Mouse (Mus musculus) heart, adult 2 months (tissue): ENCODE measurements around the gene 5730455P16Rik. TPM values are rescaled to one million over a fixed set of nuclear protein-coding genes. Genes with fewer than 3 reads are reported as not detected.
"Not testable (repeated sequence)": the region's sequence is repeated elsewhere in the genome, so short reads cannot be mapped to it uniquely, and the experiment has no call there.

Source experiments
- DNase-seq, 2 experiments: peaks; one replicate each; pipeline ENCODE4 v3.0.0; 2021
- H3K27ac ChIP-seq: fragments of 200-600 bp; 2 replicates; pipeline ENCODE4 v1.8.1; 2022
- H3K27me3 ChIP-seq: fragments of 200-500 bp; 2 replicates; pipeline ENCODE4 v1.6.1; 2012; ENCODE audit warnings: mild to moderate bottlenecking, low read length, inconsistent platforms, mixed read lengths; ENCODE audit not compliant: control insufficient read depth, insufficient read depth
- H3K36me3 ChIP-seq: fragments of 200-500 bp; 2 replicates; pipeline ENCODE4 v1.6.1; 2012; ENCODE audit warnings: low read length, inconsistent platforms; ENCODE audit not compliant: control insufficient read depth, insufficient read depth
- H3K4me1 ChIP-seq: fragments of 200-500 bp; 2 replicates; pipeline ENCODE4 v1.6.1; 2011; ENCODE audit warnings: low read length; ENCODE audit not compliant: control insufficient read depth, insufficient read depth
- H3K4me3 ChIP-seq: fragments of 200-600 bp; 2 replicates; pipeline ENCODE4 v1.8.1; 2022
- H3K79me2 ChIP-seq: fragments of 200-500 bp; replicated peaks from 2 replicates; pipeline ENCODE4 v1.6.1; 2012; ENCODE audit warnings: mild to moderate bottlenecking, inconsistent platforms, low read length, moderate library complexity, mixed read lengths; ENCODE audit not compliant: control insufficient read depth, insufficient read depth
- H3K9ac ChIP-seq: fragments of 200-500 bp; 2 replicates; pipeline ENCODE4 v1.6.1; 2012; ENCODE audit warnings: low read depth, mild to moderate bottlenecking, control low read depth, inconsistent platforms, low read length, mixed read lengths
- CTCF ChIP-seq: fragments of 200-600 bp; IDR thresholded peaks from 2 replicates; pipeline ENCODE4 v1.8.1; 2022; ENCODE audit warnings: antibody characterized with exemption, mild to moderate bottlenecking, moderate library complexity
- EP300 ChIP-seq: fragments of 200-500 bp; IDR thresholded peaks from 2 replicates; pipeline ENCODE4 v1.6.1; 2011; ENCODE audit warnings: low read depth, low read length, control low read depth; ENCODE audit not compliant: insufficient read depth
- POLR2A ChIP-seq: fragments of 200-500 bp; IDR thresholded peaks from 2 replicates; pipeline ENCODE4 v1.6.1; 2011; ENCODE audit warnings: mild to moderate bottlenecking, low read depth, low read length, control low read depth; ENCODE audit not compliant: insufficient read depth
- WGBS: fragments of 180-500 bp; shearing (Covaris S2); methylation state at CpG from one replicate; pipeline ENCODE4 v1.1.7; 2018; 5-methylcytosine and 5-hydroxymethylcytosine counted together
- intact Hi-C: fragments of 180-260 bp; cut with DNase I; formaldehyde crosslinking; loops from one replicate; pipeline ENCODE4 v1.15.1; 2025
- polyA plus RNA-seq: library from polyadenylated mRNA; depleted of rRNA; stranded (reverse); fragments of >200 nt; gene quantifications from 2 replicates; pipeline ENCODE4 v1.2.3, GENCODE M21; 2012
- total RNA-seq, 2 experiments: library from RNA; stranded (reverse); gene quantifications; 2 replicates each; pipeline ENCODE4 v1.2.3; 2021

Gene 5730455P16Rik
- total and polyA plus RNA-seq, 3 experiments, result 4.6 to 22.8 (median 19.2) TPM

GRCm38 (mm10) chr11:80420202-80420984 is 42.6 kb upstream of the 5730455P16Rik start:
- Histone ChIP-seq H3K4me1 (no peaks in the 10 kb centered on the region), H3K27me3 (no peaks in the 10 kb centered on the region), H3K4me3 (no peak overlapping the region), H3K36me3 (no peaks in the 10 kb centered on the region), H3K27ac (no peak overlapping the region), H3K79me2 (no peaks in the 10 kb centered on the region), H3K9ac (no peak overlapping the region)
- TF ChIP-seq POLR2A, result no peak
- intact Hi-C loops, result no loop called here
- 52% methylated on average over 2 of the region's 2 CpGs for WGBS
- DNase-seq, result no peak

- no peak overlapping the region for H3K9ac ChIP-seq
Observed at GRCm38 (mm10) chr11:80419743-80420142, 41.9 kb upstream of the 5730455P16Rik start.

GRCm38 (mm10) chr11:80417085-80417484 is 39.3 kb upstream of the 5730455P16Rik start:
- H3K4me1 ChIP-seq, result no peaks in the 10 kb centered on the region
- no peaks in the 10 kb centered on the region for H3K36me3 ChIP-seq
- H3K4me3 ChIP-seq, result no peak overlapping the region
- no peak overlapping the region for H3K27ac ChIP-seq
- no peak for TF ChIP-seq POLR2A
- TF ChIP-seq CTCF, result no peak
- no peak for TF ChIP-seq EP300
- no peak overlapping the region for H3K9ac ChIP-seq
- DNase-seq, result no peak
- 51% methylated on average over 5 of the region's 5 CpGs for WGBS
- H3K27me3 ChIP-seq, result no peaks in the 10 kb centered on the region
- intact Hi-C loops, result no loop called here
- no peaks in the 10 kb centered on the region for H3K79me2 ChIP-seq

More at GRCm38 (mm10) chr11:80419743-80420142, 41.9 kb upstream of the 5730455P16Rik start:
- no peak overlapping the region for H3K27ac ChIP-seq
- no peak for TF ChIP-seq EP300
- TF ChIP-seq POLR2A, result no peak
- no peak for TF ChIP-seq CTCF
- WGBS, result 74% methylated on average over 1 of the region's 1 CpGs
- no peaks in the 10 kb centered on the region for H3K4me1 ChIP-seq
- H3K27me3 ChIP-seq, result no peaks in the 10 kb centered on the region
- intact Hi-C loops, result no loop called here
- no peaks in the 10 kb centered on the region for H3K36me3 ChIP-seq
- H3K4me3 ChIP-seq, result no peak overlapping the region
- H3K79me2 ChIP-seq, result no peaks in the 10 kb centered on the region
- no peak for DNase-seq

- Histone ChIP-seq H3K4me3 (no peak overlapping the region), H3K27ac (no peak overlapping the region), H3K36me3 (no peaks in the 10 kb centered on the region; the same call in none of the 2 replicates), H3K4me1 (no peaks in the 10 kb centered on the region), H3K9ac (no peak overlapping the region), H3K27me3 (no peaks in the 10 kb centered on the region), H3K79me2 (no peaks in the 10 kb centered on the region)
- DNase-seq, result no peak
- WGBS, result 89% methylated on average over 2 of the region's 2 CpGs
- intact Hi-C loops, result no loop called here
- TF ChIP-seq CTCF (no peak), EP300 (no peak), POLR2A (no peak)
Observed at GRCm38 (mm10) chr11:80410377-80410776, 32.5 kb upstream of the 5730455P16Rik start.

- H3K27me3 ChIP-seq, H3K27ac ChIP-seq, H3K36me3 ChIP-seq, H3K4me1 ChIP-seq, DNase-seq, H3K4me3 ChIP-seq, H3K79me2 ChIP-seq, H3K9ac ChIP-seq: not testable (repeated sequence)
- 95% methylated on average over 6 of the region's 6 CpGs for WGBS
- intact Hi-C loops, result loop anchor here (2.0 kb wide), 1 partner anchor 15 kb away; no protein-coding TSS in a partner anchor
Observed at GRCm38 (mm10) chr11:80407878-80408277, 30.0 kb upstream of the 5730455P16Rik start.

- Histone ChIP-seq H3K27me3 (no peaks in the 10 kb centered on the region), H3K27ac (no peak overlapping the region), H3K4me1 (no peaks in the 10 kb centered on the region; the same call in 1 of the 2 replicates), H3K36me3 (peaks cover 26% of the 10 kb centered on the region), H3K4me3 (no peak overlapping the region), H3K79me2 (no peaks in the 10 kb centered on the region; the same call in 1 of the 2 replicates), H3K9ac (no peak overlapping the region)
- WGBS, result 86% methylated on average over 4 of the region's 4 CpGs
- TF ChIP-seq POLR2A (no peak), EP300 (no peak), CTCF (no peak)
- intact Hi-C loops, result no loop called here
- no peak for DNase-seq
Observed at GRCm38 (mm10) chr11:80396617-80397016, 18.8 kb upstream of the 5730455P16Rik start.
